19 mouse cellular contexts compared by ENCODE assay signal in the genomic region with DNA sequence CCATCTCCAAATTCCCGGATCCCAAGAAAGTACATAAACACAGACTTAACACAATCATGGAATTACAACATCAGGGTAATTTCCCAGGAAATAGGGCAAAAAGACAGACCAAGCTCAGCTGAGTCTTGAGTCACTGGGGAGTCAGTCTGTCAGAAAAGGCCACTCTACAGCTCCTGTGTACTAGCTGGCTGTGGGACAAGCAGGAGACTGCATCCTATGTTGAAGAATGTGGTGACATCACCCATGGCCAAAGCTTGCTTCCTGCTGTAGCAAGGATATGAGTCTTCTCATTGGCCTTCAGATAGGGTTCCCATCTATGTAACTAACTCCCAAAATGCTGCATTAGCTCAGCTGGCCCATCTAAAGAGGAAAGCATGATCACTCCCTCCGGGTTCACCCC. TPM values are rescaled to one million over a fixed set of nuclear protein-coding genes. Genes with fewer than 3 reads are reported as not detected.
DNase-seq lines count a peak whose midpoint lies in the region; ATAC-seq and TF ChIP-seq lines count a peak whose summit lies in the region.
"Had no signal": no experiment of that assay in that cellular context is flagged by ENCODE, and none has a peak within 500 bp of the region (broad histone marks: within the 10 kb centered on the region; RNA-seq: fewer than 3 reads in every experiment).

No protein-coding gene starts in this region.

- 78% methylated on average over 2 of the region's 2 CpGs for whole genome bisulfite sequencing in heart, embryonic 14.5 days
- 78% methylated on average over 2 of the region's 2 CpGs for WGBS in heart, embryonic 10.5 days
- 79% methylated on average over 2 of the region's 2 CpGs for WGBS in liver, postnatal 0 days (ENCODE audit: insufficient replicate concordance)
- WGBS in liver, embryonic 11.5 days: 85% methylated on average over 2 of the region's 2 CpGs

- no peak overlapping the region for H3K4me3 ChIP-seq in heart, embryonic 14.5 days (ENCODE audit: control insufficient read depth in 1 of 2, insufficient read depth in 1 of 2, low read depth in 1 of 2, low read length in 2 of 2)
- H3K4me3 ChIP-seq in heart, embryonic 10.5 days: no peak overlapping the region
- H3K4me3 ChIP-seq in liver, postnatal 0 days (ENCODE audit: low read depth, low read length): no peak overlapping the region
- H3K4me3 ChIP-seq in liver, embryonic 11.5 days (ENCODE audit: low read depth, low read length): no peak overlapping the region
- H3K4me3 ChIP-seq: forebrain, embryonic 13.5 days; hindbrain, embryonic 15.5 days; midbrain, embryonic 12.5 days; neural tube, embryonic 13.5 days had no signal

- no peak for DNase-seq in heart, embryonic 10.5 days (ENCODE audit: low spot score)
- peak; percentile 10 for DNase-seq in liver, postnatal 0 days
- DNase-seq in liver, embryonic 11.5 days (ENCODE audit: low spot score): no peak
- DNase-seq in NIH3T3 (ENCODE audit: low read depth): peak; percentile 53
- DNase-seq in adrenal gland, postnatal 36 days: peak; percentile 30 to 52
- no peak for DNase-seq in urinary bladder, postnatal 10 days (ENCODE audit: low spot score)
- DNase-seq in urinary bladder, postnatal 25 days (ENCODE audit: low spot score): no peak
- DNase-seq: cerebellum, adult 9-11 months; gastrocnemius, postnatal 14 days; kidney, adult 11 months; lung, postnatal 10 days; thymus, postnatal 25 days had no signal

- no peak overlapping the region for H3K4me2 ChIP-seq in heart, embryonic 14.5 days (ENCODE audit: low read length)
- H3K4me2 ChIP-seq in liver, postnatal 0 days (ENCODE audit: low read depth, low read length): no peak overlapping the region
- no peak overlapping the region for H3K4me2 ChIP-seq in liver, embryonic 11.5 days
- H3K4me2 ChIP-seq: forebrain, embryonic 13.5 days; hindbrain, embryonic 15.5 days; midbrain, embryonic 12.5 days; neural tube, embryonic 13.5 days had no signal

- no peaks in the 10 kb centered on the region for H3K36me3 ChIP-seq in heart, embryonic 14.5 days (ENCODE audit: control insufficient read depth, insufficient read depth, low read length)
- H3K36me3 ChIP-seq in heart, embryonic 10.5 days: no peaks in the 10 kb centered on the region
- no peaks in the 10 kb centered on the region for H3K36me3 ChIP-seq in liver, postnatal 0 days (replicated peaks; ENCODE audit: insufficient read depth, low read length)
- H3K36me3 ChIP-seq in liver, embryonic 11.5 days (ENCODE audit: control insufficient read depth, insufficient read depth, low read length): no peaks in the 10 kb centered on the region
- H3K36me3 ChIP-seq: G1E; hindbrain, embryonic 15.5 days; midbrain, embryonic 12.5 days; neural tube, embryonic 13.5 days had no signal

- ATAC-seq in heart, embryonic 14.5 days (ENCODE audit: insufficient number of reproducible peaks, insufficient read depth, low FRiP score, low read depth): peak; percentile 43; the same call in 1 of the 2 replicates
- no peak for ATAC-seq in liver, postnatal 0 days
- ATAC-seq in liver, embryonic 11.5 days (replicated peaks; ENCODE audit: low FRiP score): no peak
- ATAC-seq: forebrain, embryonic 13.5 days had no signal

- H3K27me3 ChIP-seq in heart, embryonic 14.5 days (ENCODE audit: control insufficient read depth, insufficient read depth, low read length): no peaks in the 10 kb centered on the region
- H3K27me3 ChIP-seq in heart, embryonic 10.5 days (ENCODE audit: insufficient read depth, poor library complexity, severe bottlenecking): 0 out of 2 replicates have a peak, but pooled peaks cover 4% of the 10 kb centered on the region
- no peaks in the 10 kb centered on the region for H3K27me3 ChIP-seq in liver, postnatal 0 days (ENCODE audit: insufficient read depth, low read length)
- H3K27me3 ChIP-seq in liver, embryonic 11.5 days (replicated peaks; ENCODE audit: control insufficient read depth, insufficient read depth, low read length): no peaks in the 10 kb centered on the region
- H3K27me3 ChIP-seq: forebrain, embryonic 13.5 days; hindbrain, embryonic 15.5 days; midbrain, embryonic 12.5 days; neural tube, embryonic 13.5 days had no signal

- peaks cover 7 to 15% of the 10 kb centered on the region in 2 experiments for H3K4me1 ChIP-seq in heart, embryonic 14.5 days (ENCODE audit: control insufficient read depth in 2 of 2, insufficient read depth in 2 of 2, low read length in 2 of 2)
- peaks cover 24% of the 10 kb centered on the region for H3K4me1 ChIP-seq in heart, embryonic 10.5 days
- peaks cover 11% of the 10 kb centered on the region for H3K4me1 ChIP-seq in liver, postnatal 0 days (ENCODE audit: insufficient read depth)
- peaks cover 3% of the 10 kb centered on the region; the same call in 1 of the 2 replicates for H3K4me1 ChIP-seq in liver, embryonic 11.5 days (replicated peaks; ENCODE audit: control insufficient read depth, insufficient read depth, low read length)
- H3K4me1 ChIP-seq: hindbrain, embryonic 15.5 days; midbrain, embryonic 12.5 days; neural tube, embryonic 13.5 days had no signal

- no peak for TF ChIP-seq CTCF in liver, postnatal 0 days (IDR thresholded peaks at IDR 0.05; ENCODE audit: low read depth)

- H3K9ac ChIP-seq in heart, embryonic 14.5 days (ENCODE audit: low read length): no peak overlapping the region
- no peak overlapping the region for H3K9ac ChIP-seq in liver, postnatal 0 days (replicated peaks)
- no peak overlapping the region for H3K9ac ChIP-seq in liver, embryonic 11.5 days (ENCODE audit: low read depth, low read length)
- H3K9ac ChIP-seq: forebrain, embryonic 13.5 days; hindbrain, embryonic 15.5 days; liver, embryonic 14.5 days; midbrain, embryonic 12.5 days; neural tube, embryonic 13.5 days had no signal

- TF ChIP-seq EP300 in liver, postnatal 0 days (IDR thresholded peaks at IDR 0.05; ENCODE audit: low read depth): no peak

- H3K9me3 ChIP-seq in heart, embryonic 14.5 days (ENCODE audit: control insufficient read depth, low read length): no peaks in the 10 kb centered on the region
- no peaks in the 10 kb centered on the region for H3K9me3 ChIP-seq in heart, embryonic 10.5 days
- no peaks in the 10 kb centered on the region for H3K9me3 ChIP-seq in liver, postnatal 0 days (ENCODE audit: low read length)
- H3K9me3 ChIP-seq in liver, embryonic 11.5 days (ENCODE audit: control insufficient read depth, low read length): no peaks in the 10 kb centered on the region
- H3K9me3 ChIP-seq: forebrain, embryonic 13.5 days; G1E; hindbrain, embryonic 15.5 days; midbrain, embryonic 12.5 days; neural tube, embryonic 13.5 days had no signal

- H3K27ac ChIP-seq in heart, embryonic 14.5 days (replicated peaks in 1 of 2; ENCODE audit: control insufficient read depth in 1 of 2, insufficient read depth in 1 of 2, low read depth in 2 of 2, low read length in 2 of 2): no peak overlapping the region
- H3K27ac ChIP-seq in heart, embryonic 10.5 days: no peak overlapping the region
- H3K27ac ChIP-seq in liver, postnatal 0 days (ENCODE audit: low read depth): no peak overlapping the region
- H3K27ac ChIP-seq in liver, embryonic 11.5 days (ENCODE audit: low read depth, low read length): no peak overlapping the region
- H3K27ac ChIP-seq: forebrain, embryonic 13.5 days; hindbrain, embryonic 15.5 days; liver, embryonic 14.5 days; midbrain, embryonic 12.5 days; neural tube, embryonic 13.5 days had no signal

RNA-seq across cellular contexts. Expression of gene Atp13a3, which starts 36.7 kb away (rescaled TPM):
- 13.3 TPM in 2 replicates for polyA plus RNA-seq in heart, embryonic 14.5 days (2014; fragmentation: Nextera tagmentation; extraction: Ambion mirVana)
- polyA plus RNA-seq in heart, embryonic 10.5 days (2016; fragmentation: Nextera tagmentation; extraction: Ambion mirVana): 12.3 and 13.1 TPM in 2 replicates
- 9.0 and 9.9 TPM in 2 replicates for polyA plus RNA-seq in liver, postnatal 0 days (2015; fragmentation: Nextera tagmentation; extraction: Ambion mirVana)
- polyA plus RNA-seq in liver, embryonic 11.5 days (2014; fragmentation: Nextera tagmentation; extraction: Ambion mirVana): 22.6 and 23.0 TPM in 2 replicates
- total RNA-seq in adrenal gland, postnatal 36 days (2021): 10 to 100 TPM; 89.6 to 92.1 TPM

Comparison
In these comparisons a context has a peak if more than half of its experiments do, and no peak if none do; other contexts are left out.
1. DNase-seq: peak in liver, postnatal 0 days (single experiment), NIH3T3 (single experiment) and adrenal gland, postnatal 36 days (2 of 2); none in heart, embryonic 10.5 days (single experiment), liver, embryonic 11.5 days (single experiment), urinary bladder, postnatal 10 days (single experiment) and urinary bladder, postnatal 25 days (single experiment).